Mouse (Mus musculus) left cerebral cortex, adult 11 months (tissue): ENCODE measurements around the gene Slc38a10.

Experiments
- DNase-seq: peaks from one replicate; pipeline ENCODE4 v3.0.0; 2022; ENCODE audit warnings: low spot score

The Slc38a10 gene

GRCm38 (mm10) chr11:120098588-120099511 is 52.3 kb downstream of the Slc38a10 start, which contains the start of the genes Tepsin and Ndufaf8:
Gene Tepsin (minus strand): TSS chr11:120098731.
Gene Ndufaf8 (plus strand): TSS chr11:120098928.
- DNase-seq: peak; percentile 99

- no peak for DNase-seq
These were observed 58.1 kb downstream of the Slc38a10 start for GRCm38 (mm10) chr11:120092817-120093591.

- no peak for DNase-seq
These were observed 60.5 kb downstream of the Slc38a10 start for GRCm38 (mm10) chr11:120090661-120091060.

DNA sequence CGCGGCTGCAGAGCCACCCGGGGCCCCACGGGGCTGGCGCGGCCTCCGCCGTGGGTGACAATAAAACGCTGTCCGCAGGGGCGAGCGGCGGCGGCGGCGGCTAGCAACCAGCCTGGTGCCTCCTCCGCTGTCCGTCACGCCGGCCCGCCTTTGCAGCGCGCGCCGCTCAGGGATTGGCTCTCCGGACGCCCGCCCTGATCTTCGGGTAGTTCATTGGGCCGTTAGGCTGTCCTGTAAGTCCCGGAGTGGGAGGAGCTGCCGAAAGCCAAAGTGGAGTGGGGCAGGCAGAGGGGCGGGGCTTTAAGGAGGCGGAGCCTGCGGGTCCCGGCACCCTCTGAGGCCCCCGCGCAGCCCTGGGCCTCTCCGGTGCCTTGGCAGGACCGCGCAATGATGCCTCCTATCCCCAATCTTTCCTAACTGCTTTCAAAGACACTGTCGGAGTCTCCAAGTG is 64.4 kb downstream of the Slc38a10 start, which contains the start of gene Cep131:
Gene Cep131, minus strand, starts transcription at position 126 of the 451 bp plus-strand sequence.
- peak; percentile 97 for DNase-seq

- DNase-seq: no peak
These were observed 65.1 kb downstream of the Slc38a10 start for GRCm38 (mm10) chr11:120085891-120086627.

GRCm38 (mm10) chr11:120080282-120080681 is 70.9 kb downstream of the Slc38a10 start:
- no peak for DNase-seq

DNA sequence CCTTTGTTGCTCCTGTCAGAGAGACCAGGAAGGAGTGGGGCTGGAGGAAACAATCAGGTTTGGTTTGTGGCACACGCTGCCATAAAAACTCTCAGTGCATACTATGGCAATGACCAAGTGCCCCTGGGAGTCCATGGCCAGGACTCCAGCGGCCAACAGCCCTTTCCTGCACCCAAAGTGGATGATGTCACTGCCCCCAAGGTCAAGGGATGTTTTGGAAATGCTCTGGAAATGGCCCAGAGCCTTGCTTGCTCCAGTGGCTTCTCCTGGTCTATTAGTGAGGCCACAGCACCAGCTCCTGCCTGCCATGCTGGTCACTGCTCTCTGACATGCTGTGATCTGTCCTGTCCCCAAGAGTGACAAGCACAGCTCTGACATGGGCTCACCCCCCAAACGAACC is 75.0 kb downstream of the Slc38a10 start:
- DNase-seq: no peak

DNA sequence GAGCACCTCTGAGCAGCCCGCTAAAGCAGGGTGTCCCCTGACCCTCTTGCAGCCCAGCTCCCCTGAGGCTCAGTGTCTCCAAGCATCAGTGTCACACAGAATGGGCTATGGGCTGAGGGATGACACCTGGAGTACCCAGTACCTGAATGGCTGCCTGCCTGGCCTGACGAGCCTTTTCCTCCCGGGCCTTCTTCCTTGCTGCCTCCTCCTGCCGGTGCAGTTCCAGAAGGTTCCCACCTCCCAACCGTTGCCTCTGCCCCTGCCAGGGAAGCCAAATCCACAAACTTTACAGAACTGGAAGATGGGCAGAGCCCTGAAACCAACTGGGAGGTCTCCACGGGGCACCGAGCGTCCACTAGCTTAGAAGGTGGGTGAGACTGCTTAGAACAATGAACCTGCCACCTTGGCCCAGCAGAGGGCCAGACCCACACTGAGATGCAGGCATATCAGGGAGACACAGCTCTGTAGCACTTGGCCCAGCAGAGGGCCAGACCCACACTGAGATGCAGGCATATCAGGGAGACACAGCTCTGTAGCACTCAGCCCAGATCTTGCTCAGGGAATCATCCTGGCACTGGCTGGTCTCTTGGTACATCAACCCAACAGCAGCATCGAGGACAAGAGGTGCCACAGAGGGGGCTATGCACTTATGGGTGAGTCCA is 78.0 kb downstream of the Slc38a10 start:
- no peak for DNase-seq

DNA sequence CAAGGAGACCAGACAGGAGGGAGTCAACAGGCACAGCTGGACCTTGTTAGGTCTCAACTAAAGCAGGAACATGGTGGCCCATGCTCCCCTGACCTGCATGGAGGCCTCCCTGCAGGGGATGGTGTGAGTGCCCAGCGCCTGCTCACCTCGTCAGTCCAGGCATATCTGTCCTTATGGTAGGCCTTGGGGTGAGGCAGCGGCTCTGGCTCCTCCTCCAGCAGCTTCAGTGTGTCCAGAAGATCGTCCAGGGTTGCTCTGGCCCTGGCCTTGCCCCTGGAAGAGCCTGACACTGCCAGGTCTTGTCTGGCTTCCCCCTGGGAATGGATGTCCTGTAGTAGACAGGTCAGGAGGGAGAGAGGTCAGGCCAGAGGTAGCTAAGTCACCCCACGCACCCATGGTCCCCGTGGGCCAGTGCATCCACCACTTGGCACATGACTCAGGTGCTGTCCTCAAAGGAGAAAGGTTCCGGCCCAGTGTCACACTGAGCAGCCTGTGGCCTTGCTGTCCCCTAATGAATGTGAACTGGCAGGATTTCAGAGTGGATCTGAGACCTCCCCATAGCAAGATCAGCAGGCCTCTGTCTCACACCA is 79.3 kb downstream of the Slc38a10 start:
- DNase-seq: no peak

- DNase-seq: no peak
These were observed 80.1 kb downstream of the Slc38a10 start for GRCm38 (mm10) chr11:120071065-120071464.

GRCm38 (mm10) chr11:120070286-120070930 is 80.7 kb downstream of the Slc38a10 start:
- DNase-seq: no peak

- no peak for DNase-seq
These were observed 81.9 kb downstream of the Slc38a10 start for GRCm38 (mm10) chr11:120069261-120069660.

- DNase-seq: no peak
These were observed 83.3 kb downstream of the Slc38a10 start for GRCm38 (mm10) chr11:120067834-120068233.

DNA sequence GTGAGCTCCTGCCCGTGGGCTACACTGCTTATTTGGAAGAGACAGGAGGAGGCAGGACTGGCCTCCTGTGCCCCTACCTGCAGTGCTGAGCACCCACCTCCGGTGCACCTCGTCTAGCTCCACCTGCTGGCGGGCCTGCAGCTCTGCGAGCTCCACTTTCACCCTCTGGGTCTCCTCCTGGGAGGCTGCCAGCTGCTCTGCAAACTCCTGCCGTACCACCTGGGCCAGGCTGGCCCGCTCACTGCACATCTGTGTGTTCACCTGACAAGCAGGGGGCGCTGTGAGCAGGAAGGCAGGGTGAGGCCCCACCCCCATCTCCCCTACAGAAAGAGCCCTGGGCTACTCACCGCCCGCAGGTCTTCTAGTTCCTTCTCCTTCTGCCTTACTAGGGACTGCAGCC is 85.9 kb downstream of the Slc38a10 start:
- no peak for DNase-seq

GRCm38 (mm10) chr11:120064668-120065040 is 86.5 kb downstream of the Slc38a10 start:
- no peak for DNase-seq

- DNase-seq: no peak
These were observed 87.0 kb downstream of the Slc38a10 start for GRCm38 (mm10) chr11:120064006-120064667.

- DNase-seq: no peak
These were observed 87.8 kb downstream of the Slc38a10 start for GRCm38 (mm10) chr11:120063326-120063725.

DNA sequence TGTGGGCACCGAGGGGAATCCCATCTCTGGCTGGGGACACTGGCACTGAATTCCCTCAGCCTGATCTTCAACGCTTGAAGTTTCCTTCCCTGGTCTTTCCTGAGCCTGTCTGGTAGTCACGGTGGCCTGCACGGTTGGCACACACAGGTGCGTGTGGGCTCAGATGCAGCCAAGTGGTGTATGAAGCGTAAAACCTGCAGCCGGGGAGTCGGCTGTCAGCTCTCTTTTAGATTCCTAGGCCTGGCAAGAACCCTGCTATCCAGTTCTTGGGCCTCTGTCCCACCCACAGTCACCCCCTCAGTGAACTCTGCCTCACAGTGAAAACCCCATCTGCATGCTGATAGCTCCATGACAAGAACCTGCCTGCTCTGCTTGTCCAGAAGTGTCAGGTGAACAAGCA is 90.5 kb downstream of the Slc38a10 start:
- no peak for DNase-seq

DNA sequence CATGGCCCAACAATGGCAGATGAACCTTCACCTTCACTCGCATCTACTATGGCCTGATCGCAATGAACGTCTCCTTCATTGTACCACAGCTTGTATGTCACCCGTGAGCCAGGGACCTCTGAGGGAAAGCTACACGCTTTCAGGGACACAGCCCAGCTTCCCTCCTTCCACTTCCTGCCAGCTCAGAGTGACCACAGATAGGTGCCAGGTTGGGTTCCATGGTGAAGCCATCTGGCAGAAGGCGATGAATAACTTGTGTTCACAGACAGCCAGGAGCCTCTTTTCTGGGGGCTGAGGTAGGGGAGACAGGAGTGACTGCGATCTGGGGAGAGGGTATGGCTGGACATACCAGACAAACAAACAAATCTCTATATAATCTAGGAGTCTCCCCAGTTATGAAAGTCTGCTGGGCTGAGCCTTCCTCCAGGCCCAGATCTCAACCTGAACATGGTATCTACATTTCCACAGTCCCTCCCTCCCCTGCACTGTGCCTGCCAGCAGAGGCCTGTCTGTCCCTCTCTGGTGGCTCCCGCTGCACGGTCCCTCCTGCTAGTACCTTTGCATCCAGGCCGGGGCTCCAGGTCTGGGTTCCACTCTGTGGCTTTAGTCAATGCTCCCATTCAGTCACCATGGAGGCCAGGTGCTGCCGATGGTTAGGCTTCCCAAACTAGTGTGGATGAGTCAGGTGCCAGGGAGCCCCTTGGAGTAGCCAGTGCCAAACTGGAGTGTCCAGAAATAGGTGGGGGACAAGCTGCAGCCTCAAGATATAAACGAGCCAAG is 95.0 kb downstream of the Slc38a10 start:
- no peak for DNase-seq
